Mouse (Mus musculus) hindbrain, embryonic 12.5 days (tissue): Measurements from ENCODE around the gene Cd2ap. TPM values are rescaled to one million over a fixed set of nuclear protein-coding genes. Genes with fewer than 3 reads are reported as not detected.
"Not testable (repeated sequence)": the region's sequence is repeated elsewhere in the genome, so short reads cannot be mapped to it uniquely, and the experiment has no call there.

Experiments
- ATAC-seq: fragments of 200-750 bp; cut with Nextera tagmentation; 2 replicates; pipeline ENCODE4 v1.8.0; 2017; ENCODE audit warnings: moderate TSS enrichment; ENCODE audit not compliant: low FRiP score
- H3K27ac ChIP-seq: fragments of 300-500 bp; sonication (generic); 2 replicates; pipeline ENCODE4 v1.5.1; 2016; ENCODE audit warnings: mild to moderate bottlenecking
- H3K27me3 ChIP-seq: fragments of 300-500 bp; sonication (generic); 2 replicates; pipeline ENCODE4 v1.6.1; 2016; ENCODE audit warnings: mild to moderate bottlenecking
- H3K36me3 ChIP-seq: fragments of 300-500 bp; sonication (generic); 2 replicates; pipeline ENCODE4 v1.6.1; 2016; ENCODE audit warnings: mild to moderate bottlenecking
- H3K4me1 ChIP-seq: fragments of 300-500 bp; sonication (generic); 2 replicates; pipeline ENCODE4 v1.6.1; 2016
- H3K4me2 ChIP-seq: fragments of 300-500 bp; sonication (generic); replicated peaks from 2 replicates; pipeline ENCODE4 v1.6.1; 2016; ENCODE audit warnings: mild to moderate bottlenecking
- H3K4me3 ChIP-seq: fragments of 300-500 bp; sonication (generic); 2 replicates; pipeline ENCODE4 v1.5.1; 2016; ENCODE audit warnings: mild to moderate bottlenecking
- H3K9ac ChIP-seq: fragments of 300-500 bp; sonication (generic); 2 replicates; pipeline ENCODE4 v1.6.1; 2016; ENCODE audit warnings: mild to moderate bottlenecking, moderate library complexity
- H3K9me3 ChIP-seq: fragments of 300-500 bp; sonication (generic); replicated peaks from 2 replicates; pipeline ENCODE4 v1.6.1; 2016; ENCODE audit warnings: mild to moderate bottlenecking
- WGBS: fragments of 180-500 bp; shearing (Covaris S2); methylation state at CpG from one replicate; pipeline ENCODE4 v1.1.7; 2016; 5-methylcytosine and 5-hydroxymethylcytosine counted together
- polyA plus RNA-seq: library from polyadenylated mRNA; unstranded; fragments of >200 nt; fragmentation: Nextera tagmentation; extraction: Ambion mirVana; gene quantifications from 2 replicates; pipeline ENCODE4 v1.2.1, GENCODE M21; 2016

The Cd2ap gene
- polyA plus RNA-seq: 14.8 and 16.2 TPM in 2 replicates

GRCm38 (mm10) chr17:42876001-42876903 lies at the start of gene Cd2ap:
TSS of gene Cd2ap (minus strand) at chr17:42876665.
- H3K4me1 ChIP-seq: peaks cover 10% of the 10 kb centered on the region
- peak within 1 kb of the TSS; percentile 75 for H3K4me2 ChIP-seq
- no peaks in the 10 kb centered on the region for H3K9me3 ChIP-seq
- WGBS: under 1% methylated on average over 82 of the region's 94 CpGs
- no peaks in the 10 kb centered on the region for H3K27me3 ChIP-seq
- H3K27ac ChIP-seq: peak within 1 kb of the TSS; percentile 96
- peak within 1 kb of the TSS; percentile 93 for H3K9ac ChIP-seq
- ATAC-seq: peak; percentile 98
- H3K4me3 ChIP-seq: peak within 1 kb of the TSS; percentile 89
- no peaks in the 10 kb centered on the region for H3K36me3 ChIP-seq

GRCm38 (mm10) chr17:42924731-42925130 lies 48.3 kb upstream of the Cd2ap start:
- no peaks in the 10 kb centered on the region for H3K9me3 ChIP-seq
- no peaks in the 10 kb centered on the region for H3K27me3 ChIP-seq
- H3K36me3 ChIP-seq: no peaks in the 10 kb centered on the region
- no peak overlapping the region for H3K27ac ChIP-seq
- WGBS: 86% methylated on average over 5 of the region's 5 CpGs
- no peak for ATAC-seq
- no peak overlapping the region for H3K9ac ChIP-seq
- no peaks in the 10 kb centered on the region for H3K4me1 ChIP-seq
- no peak overlapping the region for H3K4me3 ChIP-seq
- no peak overlapping the region for H3K4me2 ChIP-seq

GRCm38 (mm10) chr17:42918810-42919209 lies 42.3 kb upstream of the Cd2ap start:
- no peaks in the 10 kb centered on the region for H3K36me3 ChIP-seq
- no peaks in the 10 kb centered on the region for H3K27me3 ChIP-seq
- H3K9me3 ChIP-seq: no peaks in the 10 kb centered on the region
- ATAC-seq: no peak
- H3K9ac ChIP-seq: no peak overlapping the region
- H3K4me2 ChIP-seq: no peak overlapping the region
- no peak overlapping the region for H3K27ac ChIP-seq
- H3K4me1 ChIP-seq: no peaks in the 10 kb centered on the region
- H3K4me3 ChIP-seq: no peak overlapping the region
- 72% methylated on average over 9 of the region's 9 CpGs for WGBS

GRCm38 (mm10) chr17:42914726-42915125 lies 38.3 kb upstream of the Cd2ap start:
- no peak for ATAC-seq
- 87% methylated on average over 7 of the region's 7 CpGs for WGBS

GRCm38 (mm10) chr17:42912193-42912592 lies 35.7 kb upstream of the Cd2ap start:
- Histone ChIP-seq H3K36me3 (no peaks in the 10 kb centered on the region), H3K4me1 (no peaks in the 10 kb centered on the region), H3K27ac (no peak overlapping the region), H3K9ac (no peak overlapping the region), H3K9me3 (0 out of 2 replicates have a peak, but pooled peaks cover 3% of the 10 kb centered on the region), H3K4me2 (no peak overlapping the region), H3K4me3 (no peak overlapping the region), H3K27me3 (no peaks in the 10 kb centered on the region)
- ATAC-seq: no peak
- 75% methylated on average over 6 of the region's 6 CpGs for WGBS

More at GRCm38 (mm10) chr17:42914726-42915125, 38.3 kb upstream of the Cd2ap start:
- H3K36me3 ChIP-seq: no peaks in the 10 kb centered on the region
- H3K9me3 ChIP-seq: no peaks in the 10 kb centered on the region
- no peaks in the 10 kb centered on the region for H3K4me1 ChIP-seq
- no peak overlapping the region for H3K9ac ChIP-seq
- H3K4me3 ChIP-seq: no peak overlapping the region
- no peak overlapping the region for H3K4me2 ChIP-seq
- no peaks in the 10 kb centered on the region for H3K27me3 ChIP-seq
- H3K27ac ChIP-seq: no peak overlapping the region

- WGBS: 83% methylated on average over 3 of the region's 3 CpGs
- Histone ChIP-seq H3K27ac (no peak overlapping the region), H3K4me1 (no peaks in the 10 kb centered on the region), H3K4me3 (no peak overlapping the region), H3K36me3 (no peaks in the 10 kb centered on the region), H3K27me3 (no peaks in the 10 kb centered on the region), H3K9me3 (0 out of 2 replicates have a peak, but pooled peaks cover 3% of the 10 kb centered on the region), H3K4me2 (no peak overlapping the region), H3K9ac (no peak overlapping the region)
- ATAC-seq: no peak
Measured at GRCm38 (mm10) chr17:42910476-42910875, 34.0 kb upstream of the Cd2ap start.

GRCm38 (mm10) chr17:42909376-42909775 lies 32.9 kb upstream of the Cd2ap start:
- H3K9ac ChIP-seq: no peak overlapping the region
- no peak overlapping the region for H3K4me2 ChIP-seq
- no peaks in the 10 kb centered on the region for H3K36me3 ChIP-seq
- 72% methylated on average over 9 of the region's 9 CpGs for WGBS
- H3K4me3 ChIP-seq: no peak overlapping the region
- H3K9me3 ChIP-seq: 0 out of 2 replicates have a peak, but pooled peaks cover 3% of the 10 kb centered on the region
- no peaks in the 10 kb centered on the region for H3K27me3 ChIP-seq
- ATAC-seq: 0 out of 2 replicates have a peak, but pooled peaks have one; percentile 32
- H3K4me1 ChIP-seq: no peaks in the 10 kb centered on the region
- no peak overlapping the region for H3K27ac ChIP-seq

- no peak overlapping the region for H3K27ac ChIP-seq
- H3K27me3 ChIP-seq: no peaks in the 10 kb centered on the region
- no peak overlapping the region for H3K4me2 ChIP-seq
- no peaks in the 10 kb centered on the region for H3K36me3 ChIP-seq
- ATAC-seq: no peak
- H3K4me3 ChIP-seq: no peak overlapping the region
- 61% methylated on average over 9 of the region's 9 CpGs for WGBS
- H3K4me1 ChIP-seq: no peaks in the 10 kb centered on the region
- H3K9ac ChIP-seq: no peak overlapping the region
- 0 out of 2 replicates have a peak, but pooled peaks cover 3% of the 10 kb centered on the region for H3K9me3 ChIP-seq
Measured at GRCm38 (mm10) chr17:42908744-42909370, 32.4 kb upstream of the Cd2ap start.

GRCm38 (mm10) chr17:42908136-42908535 lies 31.7 kb upstream of the Cd2ap start:
- Histone ChIP-seq H3K4me2 (no peak overlapping the region), H3K4me1 (no peaks in the 10 kb centered on the region), H3K9ac (no peak overlapping the region), H3K4me3 (no peak overlapping the region), H3K9me3 (0 out of 2 replicates have a peak, but pooled peaks cover 3% of the 10 kb centered on the region), H3K27me3 (no peaks in the 10 kb centered on the region), H3K27ac (no peak overlapping the region), H3K36me3 (no peaks in the 10 kb centered on the region)
- ATAC-seq: no peak
- 91% methylated on average over 3 of the region's 3 CpGs for WGBS

GRCm38 (mm10) chr17:42906456-42906855 lies 30.0 kb upstream of the Cd2ap start:
- H3K9me3 ChIP-seq, H3K27ac ChIP-seq, ATAC-seq, H3K36me3 ChIP-seq, H3K9ac ChIP-seq, H3K4me2 ChIP-seq, H3K27me3 ChIP-seq, H3K4me1 ChIP-seq, H3K4me3 ChIP-seq: not testable (repeated sequence)
- 93% methylated on average over 1 of the region's 1 CpGs for WGBS

- H3K27me3 ChIP-seq: no peaks in the 10 kb centered on the region
- no peaks in the 10 kb centered on the region for H3K36me3 ChIP-seq
- H3K27ac ChIP-seq: no peak overlapping the region
- ATAC-seq: no peak
- 77% methylated on average over 6 of the region's 6 CpGs for WGBS
- no peak overlapping the region for H3K9ac ChIP-seq
- no peak overlapping the region for H3K4me2 ChIP-seq
- 0 out of 2 replicates have a peak, but pooled peaks cover 3% of the 10 kb centered on the region for H3K9me3 ChIP-seq
- no peak overlapping the region for H3K4me3 ChIP-seq
- H3K4me1 ChIP-seq: no peaks in the 10 kb centered on the region
Measured at GRCm38 (mm10) chr17:42905919-42906318, 29.5 kb upstream of the Cd2ap start.

- no peak overlapping the region for H3K9ac ChIP-seq
- no peak overlapping the region for H3K4me3 ChIP-seq
- H3K27me3 ChIP-seq: no peaks in the 10 kb centered on the region
- ATAC-seq: no peak
- no peaks in the 10 kb centered on the region for H3K36me3 ChIP-seq
- WGBS: 69% methylated on average over 2 of the region's 2 CpGs
- H3K27ac ChIP-seq: no peak overlapping the region
- H3K9me3 ChIP-seq: peaks cover 12% of the 10 kb centered on the region; the same call in 1 of the 2 replicates
- H3K4me2 ChIP-seq: no peak overlapping the region
- no peaks in the 10 kb centered on the region for H3K4me1 ChIP-seq
Measured at GRCm38 (mm10) chr17:42900795-42901194, 24.3 kb upstream of the Cd2ap start.
